Mouse (Mus musculus) MEL (cell line): ENCODE measurements around the gene Trim16.

Experiments
- CTCF ChIP-seq, 3 experiments: IDR thresholded peaks in 2 of 3; conservative IDR thresholded peaks in 1 of 3; 2 replicates each; pipeline ENCODE4 v1.5.1; 2011 to 2012; ENCODE audit warnings: low read length in 3 of 3, low read depth in 2 of 3, mild to moderate bottlenecking in 2 of 3, improper control_type of control experiment in 1 of 3, inconsistent platforms in 1 of 3, mixed read lengths in 1 of 3, moderate library complexity in 1 of 3; ENCODE audit not compliant: control insufficient read depth in 1 of 3, insufficient read depth in 1 of 3, poor library complexity in 1 of 3, severe bottlenecking in 1 of 3
- ETS1 ChIP-seq: IDR thresholded peaks from 2 replicates; pipeline ENCODE4 v1.6.1; 2012; ENCODE audit warnings: low read depth, mild to moderate bottlenecking, inconsistent platforms, low read length, improper control_type of control experiment, moderate library complexity
- MEF2A ChIP-seq: IDR thresholded peaks from 2 replicates; pipeline ENCODE4 v1.6.1; 2014; ENCODE audit warnings: low read depth, mild to moderate bottlenecking, inconsistent platforms, low read length, improper control_type of control experiment; ENCODE audit not compliant: poor library complexity, insufficient replicate concordance, severe bottlenecking; ENCODE audit errors: extremely low read depth
- POLR2A ChIP-seq, 2 experiments: IDR thresholded peaks; 2 replicates each; pipeline ENCODE4 v1.6.1; 2011 to 2012; ENCODE audit warnings: low read length in 2 of 2, mild to moderate bottlenecking in 2 of 2, control low read depth in 1 of 2, improper control_type of control experiment in 1 of 2, low read depth in 1 of 2, moderate library complexity in 1 of 2; ENCODE audit not compliant: control insufficient read depth in 1 of 2, insufficient read depth in 1 of 2, poor library complexity in 1 of 2
- POLR2AphosphoS2 ChIP-seq: IDR thresholded peaks from 2 replicates; pipeline ENCODE4 v1.6.1; 2011; ENCODE audit warnings: low read length, improper control_type of control experiment
- RCOR1 ChIP-seq: IDR thresholded peaks from 2 replicates; pipeline ENCODE4 v1.6.1; 2012; ENCODE audit warnings: low read depth, mild to moderate bottlenecking, inconsistent platforms, low read length, improper control_type of control experiment
- UBTF ChIP-seq: IDR thresholded peaks from 2 replicates; pipeline ENCODE4 v1.6.1; 2012; ENCODE audit warnings: low read depth, mild to moderate bottlenecking, inconsistent platforms, low read length, improper control_type of control experiment, moderate library complexity, borderline replicate concordance; ENCODE audit not compliant: insufficient read depth
- USF1 ChIP-seq: IDR thresholded peaks from 2 replicates; pipeline ENCODE4 v1.6.1; 2014; ENCODE audit warnings: low read depth, mild to moderate bottlenecking, inconsistent platforms, low read length, improper control_type of control experiment, moderate library complexity
- ZNF384 ChIP-seq: IDR thresholded peaks from 2 replicates; pipeline ENCODE4 v1.6.1; 2012; ENCODE audit warnings: low read depth, mild to moderate bottlenecking, inconsistent platforms, low read length, improper control_type of control experiment

DNA sequence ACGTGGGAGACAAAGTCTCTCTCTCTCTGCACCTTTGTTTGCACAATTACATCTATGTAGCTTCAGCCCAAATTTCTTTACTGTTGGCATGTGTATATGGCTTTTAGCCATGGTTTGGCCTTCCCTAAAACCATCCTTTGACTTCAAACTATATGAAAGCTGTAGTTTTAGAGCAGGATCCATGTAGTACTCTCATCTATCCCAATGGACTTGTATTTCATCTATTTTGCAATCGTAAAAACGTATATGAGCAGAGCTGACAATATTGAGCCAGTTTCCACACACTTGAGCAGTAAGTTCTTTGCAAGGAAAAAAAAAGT lies 30.5 kb upstream of the Trim16 start:
- no peak for TF ChIP-seq CTCF (IDR thresholded peaks at IDR 0.05 in 2 of 3, conservative IDR thresholded peaks at IDR 0.05 in 1 of 3; ENCODE audit: control insufficient read depth in 1 of 3, insufficient read depth in 1 of 3, low read depth in 2 of 3, low read length in 3 of 3, poor library complexity in 1 of 3, severe bottlenecking in 1 of 3)
- TF ChIP-seq POLR2A (IDR thresholded peaks at IDR 0.05; ENCODE audit: control insufficient read depth in 1 of 2, insufficient read depth in 1 of 2, low read depth in 1 of 2, low read length in 2 of 2, poor library complexity in 1 of 2), result no peak
- no peak for TF ChIP-seq MEF2A
- no peak for TF ChIP-seq USF1
- TF ChIP-seq UBTF, result no peak
- no peak for TF ChIP-seq ZNF384
- TF ChIP-seq RCOR1, result no peak
- TF ChIP-seq POLR2AphosphoS2, result no peak
- TF ChIP-seq ETS1, result no peak
